Mouse (Mus musculus): ENCODE results near the gene Parp1. TPM values are rescaled to one million over a fixed set of nuclear protein-coding genes. Genes with fewer than 3 reads are reported as not detected.
A peak's percentile ranks its signal among the peaks of the same experiment; 100 is the strongest.

Parp1 gene
- 10 to 100 TPM; 58.1 to 71.3 TPM for total RNA-seq (2021)
- long read RNA-seq, experiment 1, transcript Parp1-201 (23 exons, 3,873 nt): major isoform, 59 of 73 reads
- long read RNA-seq, experiment 1, partial matches to known transcripts: 7 of 73 reads
- long read RNA-seq, experiment 1, other reads (novel, unspliced or antisense): 7 of 73 reads
- long read RNA-seq, experiment 2, transcript Parp1-201 (23 exons, 3,873 nt): major isoform, 46 of 62 reads
- long read RNA-seq, experiment 2, partial matches to known transcripts: 10 of 62 reads
- long read RNA-seq, experiment 2, other reads (novel, unspliced or antisense): 6 of 62 reads

GRCm38 (mm10) chr1:180568761-180569452 is at the start of gene Parp1:
Parp1 (plus strand) TSS chr1:180568924.
- peak; percentile 98 for DNase-seq
- intact Hi-C loops (cut with DNase I): loop anchor here (2.0 kb wide), 1 partner anchor 72 kb away; the partner anchor contains the start of gene Lin9
- no peak; the same call in 1 of the 2 replicates for TF ChIP-seq CTCF (IDR thresholded peaks at IDR 0.05)
- H3K4me3 ChIP-seq: peak within 1 kb of the TSS; percentile 98
- H3K27ac ChIP-seq: peak within 1 kb of the TSS; percentile 87

- intact Hi-C loops (cut with DNase I): no loop called here
- H3K27ac ChIP-seq: no peak overlapping the region
- DNase-seq: no peak
- no peak overlapping the region for H3K4me3 ChIP-seq
- no peak for TF ChIP-seq CTCF (IDR thresholded peaks at IDR 0.05)
Measured at GRCm38 (mm10) chr1:180519520-180519919, 49.2 kb upstream of the Parp1 start.

GRCm38 (mm10) chr1:180520190-180520589 is 48.5 kb upstream of the Parp1 start:
- no peak for DNase-seq
- Histone ChIP-seq H3K27ac (no peak overlapping the region), H3K4me3 (no peak overlapping the region)
- intact Hi-C loops (cut with DNase I): no loop called here
- TF ChIP-seq CTCF (IDR thresholded peaks at IDR 0.05): no peak

GRCm38 (mm10) chr1:180523320-180523719 is 45.4 kb upstream of the Parp1 start:
- Histone ChIP-seq H3K4me3 (no peak overlapping the region), H3K27ac (no peak overlapping the region)
- DNase-seq: no peak
- no peak for TF ChIP-seq CTCF (IDR thresholded peaks at IDR 0.05)
- intact Hi-C loops (cut with DNase I): no loop called here

GRCm38 (mm10) chr1:180525301-180525700 is 43.4 kb upstream of the Parp1 start:
- DNase-seq: no peak
- TF ChIP-seq CTCF (IDR thresholded peaks at IDR 0.05): no peak
- Histone ChIP-seq H3K27ac (no peak overlapping the region), H3K4me3 (no peak overlapping the region)
- intact Hi-C loops (cut with DNase I): no loop called here

- DNase-seq: no peak
- Histone ChIP-seq H3K4me3 (no peak overlapping the region), H3K27ac (no peak overlapping the region)
- intact Hi-C loops (cut with DNase I): no loop called here
- TF ChIP-seq CTCF (IDR thresholded peaks at IDR 0.05): no peak
Measured at GRCm38 (mm10) chr1:180529847-180530246, 38.9 kb upstream of the Parp1 start.

- Histone ChIP-seq H3K4me3 (no peak overlapping the region), H3K27ac (no peak overlapping the region)
- no peak for DNase-seq
- no peak for TF ChIP-seq CTCF (IDR thresholded peaks at IDR 0.05)
- intact Hi-C loops (cut with DNase I): no loop called here
Measured at GRCm38 (mm10) chr1:180530457-180531263, 38.1 kb upstream of the Parp1 start.

GRCm38 (mm10) chr1:180532671-180533070 is 36.1 kb upstream of the Parp1 start:
- no peak overlapping the region for H3K27ac ChIP-seq
- TF ChIP-seq CTCF (IDR thresholded peaks at IDR 0.05): no peak
- no peak overlapping the region for H3K4me3 ChIP-seq
- no peak for DNase-seq
- intact Hi-C loops (cut with DNase I): no loop called here

GRCm38 (mm10) chr1:180536719-180537118 is 32.0 kb upstream of the Parp1 start:
- H3K4me3 ChIP-seq: no peak overlapping the region
- intact Hi-C loops (cut with DNase I): no loop called here

GRCm38 (mm10) chr1:180541251-180541650 is 27.5 kb upstream of the Parp1 start:
- TF ChIP-seq CTCF (IDR thresholded peaks at IDR 0.05): no peak
- no peak for DNase-seq
- no peak overlapping the region for H3K27ac ChIP-seq
- H3K4me3 ChIP-seq: no peak overlapping the region
- intact Hi-C loops (cut with DNase I): no loop called here

More at GRCm38 (mm10) chr1:180536719-180537118, 32.0 kb upstream of the Parp1 start:
- no peak overlapping the region for H3K27ac ChIP-seq
- DNase-seq: no peak
- no peak for TF ChIP-seq CTCF (IDR thresholded peaks at IDR 0.05)

- H3K4me3 ChIP-seq: no peak overlapping the region
- TF ChIP-seq CTCF (IDR thresholded peaks at IDR 0.05): no peak
- DNase-seq: no peak
- intact Hi-C loops (cut with DNase I): no loop called here
- no peak overlapping the region for H3K27ac ChIP-seq
Measured at GRCm38 (mm10) chr1:180541883-180542711, 26.6 kb upstream of the Parp1 start.
